Mouse (Mus musculus) ES-Bruce4 (cell line): Measurements from ENCODE around the gene Zmym2.

Experiments
- CTCF ChIP-seq: IDR thresholded peaks from one replicate; pipeline ENCODE4 v1.8.1; 2011; ENCODE audit warnings: low read depth, low read length
- EP300 ChIP-seq: IDR thresholded peaks from 2 replicates; pipeline ENCODE4 v1.6.1; 2011; ENCODE audit warnings: low read depth, low read length; ENCODE audit not compliant: insufficient read depth
- POLR2A ChIP-seq: IDR thresholded peaks from one replicate; pipeline ENCODE4 v1.8.1; 2011; ENCODE audit warnings: low read length; ENCODE audit not compliant: insufficient read depth

GRCm38 (mm10) chr14:56918532-56918931 is 32.1 kb downstream of the Zmym2 start:
- TF ChIP-seq CTCF (no peak), POLR2A (no peak), EP300 (no peak)
